Mouse (Mus musculus) stomach, postnatal 0 days (tissue): Measurements from ENCODE around the gene Fam174b.

Experiments
- CTCF ChIP-seq: IDR thresholded peaks from 2 replicates; pipeline ENCODE4 v1.5.1; 2016; ENCODE audit warnings: antibody characterized with exemption, low read depth, mild to moderate bottlenecking, moderate library complexity
- EP300 ChIP-seq: optimal IDR thresholded peaks from 2 replicates; pipeline ENCODE3; 2016; ENCODE audit warnings: antibody characterized with exemption

- TF ChIP-seq EP300 (no peak), CTCF (no peak)
These were observed 73.8 kb downstream of the Fam174b start for GRCm38 (mm10) chr7:73813887-73814286.
